Mouse (Mus musculus): ENCODE results near the gene Slc29a3. TPM values are rescaled to one million over a fixed set of nuclear protein-coding genes. Genes with fewer than 3 reads are reported as not detected.
A peak's percentile ranks its signal among the peaks of the same experiment; 100 is the strongest.

The Slc29a3 gene
- polyA plus RNA-seq, 1 experiment from 2014 or later, result 9.0 TPM

- H3K9ac ChIP-seq (ENCODE audit: low read depth, low read length), result peak overlapping the region; percentile 69
- peaks cover 10% of the 10 kb centered on the region; the same call in 1 of the 2 replicates for H3K4me1 ChIP-seq (ENCODE audit: control insufficient read depth, insufficient read depth, low read length)
- no peaks in the 10 kb centered on the region for H3K9me3 ChIP-seq (ENCODE audit: control insufficient read depth, low read length)
- ATAC-seq (ENCODE audit: low read depth) (peak; percentile 83), DNase-seq (ENCODE audit: low spot score) (peak; percentile 83)
- H3K27ac ChIP-seq (replicated peaks; ENCODE audit: low read depth, low read length), result no peak overlapping the region
- H3K4me2 ChIP-seq (ENCODE audit: low read depth, low read length), result peak overlapping the region; percentile 100
- peak overlapping the region; percentile 66 for H3K4me3 ChIP-seq (ENCODE audit: low read depth, low read length)
- WGBS, result under 1% methylated on average over 40 of the region's 76 CpGs
- H3K27me3 ChIP-seq (replicated peaks; ENCODE audit: control insufficient read depth, insufficient read depth, low read length), result peaks cover 71% of the 10 kb centered on the region
- no peaks in the 10 kb centered on the region for H3K36me3 ChIP-seq (ENCODE audit: control insufficient read depth, insufficient read depth, low read length)
These were observed 65.4 kb downstream of the Slc29a3 start for GRCm38 (mm10) chr10:60687011-60687776.

DNA sequence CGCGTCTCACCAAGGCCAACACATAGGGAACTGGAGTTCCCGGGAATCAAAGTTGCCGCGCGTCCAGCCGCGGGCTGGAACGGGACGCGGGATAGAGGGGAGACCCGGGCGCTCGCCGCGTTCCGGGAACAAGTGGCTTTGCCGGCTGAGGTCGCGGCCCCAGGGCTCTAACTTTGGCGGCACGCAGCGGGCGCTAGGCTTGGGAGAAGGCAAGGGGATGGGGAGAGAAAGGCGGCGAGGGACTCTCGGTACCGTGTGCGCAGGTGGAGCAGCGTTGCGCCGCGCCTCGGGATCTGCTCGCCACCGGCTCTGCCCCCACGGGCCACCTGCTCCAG is 66.0 kb downstream of the Slc29a3 start:
- Histone ChIP-seq H3K27me3 (replicated peaks; ENCODE audit: control insufficient read depth, insufficient read depth, low read length) (peaks cover 71% of the 10 kb centered on the region), H3K4me3 (ENCODE audit: low read depth, low read length) (peak overlapping the region; percentile 66), H3K9ac (ENCODE audit: low read depth, low read length) (peak overlapping the region; percentile 69; the same call in 1 of the 2 replicates), H3K4me1 (ENCODE audit: control insufficient read depth, insufficient read depth, low read length) (peaks cover 8% of the 10 kb centered on the region; the same call in 1 of the 2 replicates), H3K36me3 (ENCODE audit: control insufficient read depth, insufficient read depth, low read length) (no peaks in the 10 kb centered on the region), H3K27ac (replicated peaks; ENCODE audit: low read depth, low read length) (no peak overlapping the region), H3K4me2 (ENCODE audit: low read depth, low read length) (peak overlapping the region; percentile 100), H3K9me3 (ENCODE audit: control insufficient read depth, low read length) (no peaks in the 10 kb centered on the region)
- no peak for ATAC-seq (ENCODE audit: low read depth)
- WGBS, result 2% methylated on average over 17 of the region's 37 CpGs
- DNase-seq (ENCODE audit: low spot score), result no peak

- Histone ChIP-seq H3K4me1 (ENCODE audit: control insufficient read depth, insufficient read depth, low read length) (peaks cover 5% of the 10 kb centered on the region; the same call in 1 of the 2 replicates), H3K4me2 (ENCODE audit: low read depth, low read length) (peak overlapping the region; percentile 100), H3K27ac (replicated peaks; ENCODE audit: low read depth, low read length) (no peak overlapping the region), H3K27me3 (replicated peaks; ENCODE audit: control insufficient read depth, insufficient read depth, low read length) (peaks cover 71% of the 10 kb centered on the region), H3K9me3 (ENCODE audit: control insufficient read depth, low read length) (no peaks in the 10 kb centered on the region), H3K4me3 (ENCODE audit: low read depth, low read length) (peak overlapping the region; percentile 66), H3K36me3 (ENCODE audit: control insufficient read depth, insufficient read depth, low read length) (no peaks in the 10 kb centered on the region), H3K9ac (ENCODE audit: low read depth, low read length) (peak overlapping the region; percentile 69; the same call in 1 of the 2 replicates)
- ATAC-seq (ENCODE audit: low read depth) (no peak), DNase-seq (ENCODE audit: low spot score) (no peak)
- 6% methylated on average over 38 of the region's 50 CpGs for WGBS
These were observed 66.6 kb downstream of the Slc29a3 start for GRCm38 (mm10) chr10:60685764-60686640.

GRCm38 (mm10) chr10:60678926-60679325 is 73.7 kb downstream of the Slc29a3 start:
- H3K27me3 ChIP-seq (replicated peaks; ENCODE audit: control insufficient read depth, insufficient read depth, low read length), result peaks cover 11% of the 10 kb centered on the region
- ATAC-seq (ENCODE audit: low read depth) (no peak), DNase-seq (ENCODE audit: low spot score) (no peak)
- H3K9me3 ChIP-seq (ENCODE audit: control insufficient read depth, low read length), result no peaks in the 10 kb centered on the region
- H3K9ac ChIP-seq (ENCODE audit: low read depth, low read length), result no peak overlapping the region
- H3K4me3 ChIP-seq (ENCODE audit: low read depth, low read length), result no peak overlapping the region
- H3K27ac ChIP-seq (replicated peaks; ENCODE audit: low read depth, low read length), result no peak overlapping the region
- H3K36me3 ChIP-seq (ENCODE audit: control insufficient read depth, insufficient read depth, low read length), result no peaks in the 10 kb centered on the region
- H3K4me2 ChIP-seq (ENCODE audit: low read depth, low read length), result no peak overlapping the region
- 70% methylated on average over 3 of the region's 3 CpGs for WGBS
- H3K4me1 ChIP-seq (ENCODE audit: control insufficient read depth, insufficient read depth, low read length), result no peaks in the 10 kb centered on the region

GRCm38 (mm10) chr10:60677319-60677718 is 75.3 kb downstream of the Slc29a3 start:
- no peak for ATAC-seq (ENCODE audit: low read depth)
- Histone ChIP-seq H3K4me1 (ENCODE audit: control insufficient read depth, insufficient read depth, low read length) (no peaks in the 10 kb centered on the region), H3K36me3 (ENCODE audit: control insufficient read depth, insufficient read depth, low read length) (no peaks in the 10 kb centered on the region)

DNA sequence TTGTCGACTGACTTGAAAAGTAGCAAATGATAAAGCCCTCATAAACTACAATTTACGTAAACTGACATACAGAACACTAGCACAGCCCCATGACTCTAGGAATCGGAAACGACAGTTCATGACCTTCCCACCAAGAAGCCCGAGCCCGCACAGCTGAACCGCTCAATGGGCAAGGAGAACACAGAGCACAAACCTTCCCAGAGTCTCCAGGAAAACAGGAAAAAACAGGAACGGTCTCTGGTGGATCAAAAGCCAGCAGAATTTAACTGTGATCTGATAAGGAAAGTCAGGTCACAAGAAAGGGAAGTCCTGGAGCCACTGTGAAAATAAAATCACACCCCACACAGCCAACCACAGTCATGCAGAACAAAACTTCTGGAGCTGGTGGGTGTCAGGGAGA is 82.4 kb downstream of the Slc29a3 start:
- Histone ChIP-seq H3K27me3 (replicated peaks; ENCODE audit: control insufficient read depth, insufficient read depth, low read length) (no peaks in the 10 kb centered on the region), H3K4me1 (ENCODE audit: control insufficient read depth, insufficient read depth, low read length) (no peaks in the 10 kb centered on the region), H3K4me3 (ENCODE audit: low read depth, low read length) (no peak overlapping the region), H3K9ac (ENCODE audit: low read depth, low read length) (no peak overlapping the region), H3K4me2 (ENCODE audit: low read depth, low read length) (no peak overlapping the region), H3K9me3 (ENCODE audit: control insufficient read depth, low read length) (no peaks in the 10 kb centered on the region), H3K36me3 (ENCODE audit: control insufficient read depth, insufficient read depth, low read length) (no peaks in the 10 kb centered on the region), H3K27ac (replicated peaks; ENCODE audit: low read depth, low read length) (no peak overlapping the region)
- 65% methylated on average over 8 of the region's 8 CpGs for WGBS
- ATAC-seq (ENCODE audit: low read depth) (no peak), DNase-seq (ENCODE audit: low spot score) (no peak)

More at GRCm38 (mm10) chr10:60677319-60677718, 75.3 kb downstream of the Slc29a3 start:
- no peak overlapping the region for H3K4me2 ChIP-seq (ENCODE audit: low read depth, low read length)
- H3K27ac ChIP-seq (replicated peaks; ENCODE audit: low read depth, low read length), result no peak overlapping the region
- H3K9ac ChIP-seq (ENCODE audit: low read depth, low read length), result no peak overlapping the region
- no peaks in the 10 kb centered on the region for H3K9me3 ChIP-seq (ENCODE audit: control insufficient read depth, low read length)
- no peaks in the 10 kb centered on the region for H3K27me3 ChIP-seq (replicated peaks; ENCODE audit: control insufficient read depth, insufficient read depth, low read length)
- no peak overlapping the region for H3K4me3 ChIP-seq (ENCODE audit: low read depth, low read length)
- WGBS, result 70% methylated on average over 4 of the region's 4 CpGs
- no peak for DNase-seq (ENCODE audit: low spot score)

DNA sequence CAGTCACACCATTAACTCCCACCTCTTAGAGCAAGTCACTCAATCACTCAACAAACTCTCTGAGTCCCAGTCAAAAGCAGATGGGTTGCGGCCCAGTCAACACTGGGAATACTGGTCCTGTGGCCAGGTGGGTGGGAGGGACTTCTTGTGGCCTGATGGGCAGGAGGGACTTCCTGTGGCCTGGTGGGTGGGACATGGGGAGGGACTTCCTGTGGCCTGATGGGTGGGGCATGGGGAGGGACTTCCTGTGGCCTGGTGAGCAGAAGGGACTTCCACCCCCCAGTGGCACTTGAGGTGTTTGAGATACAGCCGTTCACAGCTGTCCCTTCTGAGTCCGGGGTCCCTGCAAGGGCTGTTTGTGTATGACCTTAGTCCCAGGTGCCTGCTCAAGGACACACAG is 84.0 kb downstream of the Slc29a3 start:
- Histone ChIP-seq H3K4me1 (ENCODE audit: control insufficient read depth, insufficient read depth, low read length) (no peaks in the 10 kb centered on the region), H3K27ac (replicated peaks; ENCODE audit: low read depth, low read length) (no peak overlapping the region), H3K27me3 (replicated peaks; ENCODE audit: control insufficient read depth, insufficient read depth, low read length) (no peaks in the 10 kb centered on the region), H3K9ac (ENCODE audit: low read depth, low read length) (no peak overlapping the region), H3K4me2 (ENCODE audit: low read depth, low read length) (no peak overlapping the region), H3K36me3 (ENCODE audit: control insufficient read depth, insufficient read depth, low read length) (no peaks in the 10 kb centered on the region), H3K9me3 (ENCODE audit: control insufficient read depth, low read length) (no peaks in the 10 kb centered on the region), H3K4me3 (ENCODE audit: low read depth, low read length) (no peak overlapping the region)
- ATAC-seq (ENCODE audit: low read depth) (no peak), DNase-seq (ENCODE audit: low spot score) (no peak)
- 85% methylated on average over 3 of the region's 3 CpGs for WGBS

All from embryonic facial prominence, embryonic 14.5 days (tissue).